Mouse (Mus musculus) olfactory bulb, adult 2 months (tissue): ENCODE measurements around the gene Tgds.

Experiments used
- CTCF ChIP-seq: fragments of 200-500 bp; IDR thresholded peaks from 2 replicates; pipeline ENCODE4 v1.5.1; 2012; ENCODE audit warnings: low read depth, mild to moderate bottlenecking, low read length, moderate library complexity; ENCODE audit not compliant: insufficient read depth
- POLR2A ChIP-seq: fragments of 200-500 bp; IDR thresholded peaks from 2 replicates; pipeline ENCODE4 v1.6.1; 2012; ENCODE audit warnings: mild to moderate bottlenecking, low read depth, low read length, moderate library complexity; ENCODE audit not compliant: insufficient read depth

DNA sequence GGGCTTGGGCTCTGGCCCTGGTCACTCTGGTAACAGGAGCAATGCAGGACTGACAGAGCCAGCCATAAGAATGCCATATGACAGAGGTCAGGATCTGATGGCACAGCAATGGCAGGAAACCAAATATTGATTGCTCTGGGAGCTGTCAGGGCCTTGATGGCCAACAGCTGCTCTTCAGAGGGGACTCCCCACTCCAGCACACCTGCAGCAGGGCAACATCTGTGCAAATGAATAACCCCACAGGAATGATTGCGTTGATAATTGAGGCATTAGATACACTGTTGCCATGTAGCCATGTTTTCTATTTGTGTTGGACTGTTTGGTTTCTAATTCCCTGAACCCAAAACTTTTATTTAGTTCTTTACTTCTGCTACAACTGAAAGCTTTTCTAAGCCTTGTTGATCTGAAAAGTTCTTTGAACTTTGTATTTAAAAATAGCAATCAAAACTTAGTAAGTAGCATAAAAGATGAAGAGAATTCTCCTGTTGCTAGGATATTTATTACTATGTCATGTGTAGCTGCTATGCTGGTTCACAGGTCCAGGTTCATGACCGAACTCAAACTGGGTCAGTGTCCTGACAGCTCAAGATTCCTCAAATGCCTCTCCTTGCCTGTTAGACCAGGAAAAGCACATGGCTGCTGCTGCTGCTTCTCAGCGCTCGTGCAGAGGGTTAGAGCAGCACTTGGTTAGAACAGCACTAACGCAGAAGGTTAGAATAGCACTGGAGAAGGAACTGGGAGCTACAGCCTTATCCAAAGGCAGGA is 46.1 kb downstream of the Tgds start:
- no peak for TF ChIP-seq CTCF
- TF ChIP-seq POLR2A, result no peak
